Mouse (Mus musculus): ENCODE results near the gene Itgb5. TPM values are rescaled to one million over a fixed set of nuclear protein-coding genes. Genes with fewer than 3 reads are reported as not detected.
A peak's percentile ranks its signal among the peaks of the same experiment; 100 is the strongest.

The Itgb5 gene
- polyA plus RNA-seq, 1 experiment from 2014 or later = 4.9 TPM

GRCm38 (mm10) chr16:33965878-33966537 lies 136.5 kb downstream of the Itgb5 start:
- H3K9ac ChIP-seq (ENCODE audit: low read depth, low read length) = peak overlapping the region; percentile 78
- H3K27me3 ChIP-seq (ENCODE audit: control insufficient read depth, insufficient read depth, low read depth, low read length) = no peaks in the 10 kb centered on the region
- peak overlapping the region; percentile 84 for H3K4me3 ChIP-seq (ENCODE audit: low read depth, low read length)
- peaks cover 10% of the 10 kb centered on the region for H3K4me1 ChIP-seq (ENCODE audit: control insufficient read depth, low read depth, low read length)
- peaks cover 16% of the 10 kb centered on the region for H3K36me3 ChIP-seq (ENCODE audit: control insufficient read depth, insufficient read depth)
- H3K4me2 ChIP-seq (ENCODE audit: low read depth, low read length) = peak overlapping the region; percentile 78
- peak overlapping the region; percentile 45 for H3K27ac ChIP-seq (ENCODE audit: low read length)
- no peak for ATAC-seq (ENCODE audit: low read depth)
- 3% methylated on average over 15 of the region's 15 CpGs for WGBS (ENCODE audit: insufficient replicate concordance)
- no peaks in the 10 kb centered on the region for H3K9me3 ChIP-seq (replicated peaks; ENCODE audit: control insufficient read depth, low read length)

GRCm38 (mm10) chr16:33966538-33967282 lies 137.2 kb downstream of the Itgb5 start, which contains the start of gene Umps:
Umps (minus strand) TSS chr16:33967038.
- ATAC-seq (ENCODE audit: low read depth) = peak; percentile 78
- H3K4me1 ChIP-seq (ENCODE audit: control insufficient read depth, low read depth, low read length) = peaks cover 10% of the 10 kb centered on the region

GRCm38 (mm10) chr16:33967283-33967640 lies 137.8 kb downstream of the Itgb5 start:
- Histone ChIP-seq H3K27me3 (ENCODE audit: control insufficient read depth, insufficient read depth, low read depth, low read length) (no peaks in the 10 kb centered on the region), H3K4me3 (ENCODE audit: low read depth, low read length) (peak overlapping the region; percentile 84), H3K4me1 (ENCODE audit: control insufficient read depth, low read depth, low read length) (peaks cover 10% of the 10 kb centered on the region), H3K36me3 (ENCODE audit: control insufficient read depth, insufficient read depth) (peaks cover 6% of the 10 kb centered on the region; the same call in 1 of the 2 replicates), H3K27ac (ENCODE audit: low read length) (0 out of 2 replicates have a peak overlapping the region, but pooled peaks have one; percentile 36), H3K9ac (ENCODE audit: low read depth, low read length) (peak overlapping the region; percentile 78), H3K4me2 (ENCODE audit: low read depth, low read length) (peak overlapping the region; percentile 78), H3K9me3 (replicated peaks; ENCODE audit: control insufficient read depth, low read length) (no peaks in the 10 kb centered on the region)
- 20% methylated on average over 2 of the region's 2 CpGs for WGBS (ENCODE audit: insufficient replicate concordance)
- peak; percentile 47 for ATAC-seq (ENCODE audit: low read depth)

More at GRCm38 (mm10) chr16:33966538-33967282, 137.2 kb downstream of the Itgb5 start, which contains the start of gene Umps:
- WGBS (ENCODE audit: insufficient replicate concordance) = under 1% methylated on average over 44 of the region's 44 CpGs
- Histone ChIP-seq H3K27me3 (ENCODE audit: control insufficient read depth, insufficient read depth, low read depth, low read length) (no peaks in the 10 kb centered on the region), H3K9me3 (replicated peaks; ENCODE audit: control insufficient read depth, low read length) (no peaks in the 10 kb centered on the region), H3K9ac (ENCODE audit: low read depth, low read length) (peak within 1 kb of the TSS; percentile 78), H3K36me3 (ENCODE audit: control insufficient read depth, insufficient read depth) (peaks cover 10% of the 10 kb centered on the region; the same call in 1 of the 2 replicates), H3K27ac (ENCODE audit: low read length) (peak within 1 kb of the TSS; percentile 45), H3K4me3 (ENCODE audit: low read depth, low read length) (peak within 1 kb of the TSS; percentile 84), H3K4me2 (ENCODE audit: low read depth, low read length) (peak within 1 kb of the TSS; percentile 78)

- Histone ChIP-seq H3K4me1 (ENCODE audit: control insufficient read depth, low read depth, low read length) (no peaks in the 10 kb centered on the region; the same call in 1 of the 2 replicates), H3K4me3 (ENCODE audit: low read depth, low read length) (no peak overlapping the region), H3K27ac (ENCODE audit: low read length) (no peak overlapping the region), H3K36me3 (ENCODE audit: control insufficient read depth, insufficient read depth) (no peaks in the 10 kb centered on the region), H3K27me3 (ENCODE audit: control insufficient read depth, insufficient read depth, low read depth, low read length) (no peaks in the 10 kb centered on the region), H3K9ac (ENCODE audit: low read depth, low read length) (no peak overlapping the region), H3K9me3 (replicated peaks; ENCODE audit: control insufficient read depth, low read length) (no peaks in the 10 kb centered on the region), H3K4me2 (ENCODE audit: low read depth, low read length) (no peak overlapping the region)
- 0 out of 2 replicates have a peak, but pooled peaks have one; percentile 13 for ATAC-seq (ENCODE audit: low read depth)
- WGBS (ENCODE audit: insufficient replicate concordance) = 40% methylated on average over 2 of the region's 2 CpGs
These were observed 150.4 kb downstream of the Itgb5 start for GRCm38 (mm10) chr16:33979855-33980254.

- H3K4me2 ChIP-seq (ENCODE audit: low read depth, low read length) = no peak overlapping the region
- H3K36me3 ChIP-seq (ENCODE audit: control insufficient read depth, insufficient read depth) = no peaks in the 10 kb centered on the region
- H3K27ac ChIP-seq (ENCODE audit: low read length) = no peak overlapping the region
- no peaks in the 10 kb centered on the region; the same call in none of the 2 replicates for H3K4me1 ChIP-seq (ENCODE audit: control insufficient read depth, low read depth, low read length)
- H3K27me3 ChIP-seq (ENCODE audit: control insufficient read depth, insufficient read depth, low read depth, low read length) = no peaks in the 10 kb centered on the region
- H3K4me3 ChIP-seq (ENCODE audit: low read depth, low read length) = no peak overlapping the region
- ATAC-seq (ENCODE audit: low read depth) = no peak
- H3K9ac ChIP-seq (ENCODE audit: low read depth, low read length) = no peak overlapping the region
- 79% methylated on average over 6 of the region's 6 CpGs for WGBS (ENCODE audit: insufficient replicate concordance)
- no peaks in the 10 kb centered on the region for H3K9me3 ChIP-seq (replicated peaks; ENCODE audit: control insufficient read depth, low read length)
These were observed 154.2 kb downstream of the Itgb5 start for GRCm38 (mm10) chr16:33983712-33984111.

- 29% methylated on average over 6 of the region's 6 CpGs for WGBS (ENCODE audit: insufficient replicate concordance)
- ATAC-seq (ENCODE audit: low read depth) = no peak
- no peak overlapping the region for H3K4me2 ChIP-seq (ENCODE audit: low read depth, low read length)
These were observed 155.9 kb downstream of the Itgb5 start for GRCm38 (mm10) chr16:33985372-33985771.

GRCm38 (mm10) chr16:33986993-33987392 lies 157.5 kb downstream of the Itgb5 start:
- Histone ChIP-seq H3K27me3 (ENCODE audit: control insufficient read depth, insufficient read depth, low read depth, low read length) (no peaks in the 10 kb centered on the region), H3K9ac (ENCODE audit: low read depth, low read length) (no peak overlapping the region), H3K4me1 (ENCODE audit: control insufficient read depth, low read depth, low read length) (no peaks in the 10 kb centered on the region; the same call in 1 of the 2 replicates), H3K27ac (ENCODE audit: low read length) (no peak overlapping the region), H3K36me3 (ENCODE audit: control insufficient read depth, insufficient read depth) (no peaks in the 10 kb centered on the region), H3K4me2 (ENCODE audit: low read depth, low read length) (no peak overlapping the region), H3K4me3 (ENCODE audit: low read depth, low read length) (no peak overlapping the region), H3K9me3 (replicated peaks; ENCODE audit: control insufficient read depth, low read length) (no peaks in the 10 kb centered on the region)
- no peak for ATAC-seq (ENCODE audit: low read depth)
- WGBS (ENCODE audit: insufficient replicate concordance) = 69% methylated on average over 7 of the region's 7 CpGs

More at GRCm38 (mm10) chr16:33985372-33985771, 155.9 kb downstream of the Itgb5 start:
- no peaks in the 10 kb centered on the region for H3K9me3 ChIP-seq (replicated peaks; ENCODE audit: control insufficient read depth, low read length)
- no peak overlapping the region for H3K9ac ChIP-seq (ENCODE audit: low read depth, low read length)
- no peak overlapping the region for H3K27ac ChIP-seq (ENCODE audit: low read length)
- no peaks in the 10 kb centered on the region for H3K27me3 ChIP-seq (ENCODE audit: control insufficient read depth, insufficient read depth, low read depth, low read length)
- no peaks in the 10 kb centered on the region for H3K36me3 ChIP-seq (ENCODE audit: control insufficient read depth, insufficient read depth)
- H3K4me3 ChIP-seq (ENCODE audit: low read depth, low read length) = no peak overlapping the region
- no peaks in the 10 kb centered on the region; the same call in 1 of the 2 replicates for H3K4me1 ChIP-seq (ENCODE audit: control insufficient read depth, low read depth, low read length)

GRCm38 (mm10) chr16:33988358-33989012 lies 159.0 kb downstream of the Itgb5 start:
- H3K4me2 ChIP-seq (ENCODE audit: low read depth, low read length) = no peak overlapping the region
- no peak overlapping the region for H3K27ac ChIP-seq (ENCODE audit: low read length)
- no peak overlapping the region for H3K9ac ChIP-seq (ENCODE audit: low read depth, low read length)
- WGBS (ENCODE audit: insufficient replicate concordance) = 50% methylated on average over 17 of the region's 17 CpGs
- ATAC-seq (ENCODE audit: low read depth) = no peak
- no peaks in the 10 kb centered on the region for H3K27me3 ChIP-seq (ENCODE audit: control insufficient read depth, insufficient read depth, low read depth, low read length)
- no peaks in the 10 kb centered on the region for H3K9me3 ChIP-seq (replicated peaks; ENCODE audit: control insufficient read depth, low read length)
- H3K4me3 ChIP-seq (ENCODE audit: low read depth, low read length) = no peak overlapping the region
- H3K4me1 ChIP-seq (ENCODE audit: control insufficient read depth, low read depth, low read length) = no peaks in the 10 kb centered on the region; the same call in 1 of the 2 replicates
- H3K36me3 ChIP-seq (ENCODE audit: control insufficient read depth, insufficient read depth) = no peaks in the 10 kb centered on the region

Data from liver, embryonic 16.5 days (tissue).